Mouse (Mus musculus) spleen, adult 2 months (tissue): ENCODE measurements around the gene Sirt5.

Experiments used
- CTCF ChIP-seq: fragments of 200-500 bp; IDR thresholded peaks from 2 replicates; pipeline ENCODE4 v1.5.1; 2011; ENCODE audit warnings: mild to moderate bottlenecking, inconsistent platforms; ENCODE audit not compliant: insufficient read depth, insufficient read length, insufficient replicate concordance; ENCODE audit errors: extremely low read depth
- POLR2A ChIP-seq: fragments of 200-500 bp; IDR thresholded peaks from 2 replicates; pipeline ENCODE4 v1.6.1; 2011; ENCODE audit warnings: low read depth, low read length, inconsistent platforms

DNA sequence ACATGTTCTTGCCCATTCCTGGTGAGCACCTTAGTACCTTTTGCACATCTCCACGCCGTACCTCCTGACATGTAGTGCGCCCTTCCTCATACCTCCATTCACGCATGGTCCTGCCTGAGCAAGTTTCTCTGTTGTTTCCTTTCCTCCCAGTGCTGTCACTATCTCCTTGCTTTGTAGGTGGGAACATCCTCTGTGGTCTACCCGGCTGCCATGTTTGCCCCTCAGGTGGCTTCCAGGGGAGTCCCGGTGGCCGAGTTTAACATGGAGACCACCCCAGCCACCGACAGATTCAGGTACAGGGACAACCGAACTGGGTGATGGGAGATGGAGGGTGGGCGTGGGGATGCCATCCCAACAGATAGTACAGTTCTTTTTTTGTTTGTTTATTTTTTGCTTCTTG is 20.0 kb downstream of the Sirt5 start:
- TF ChIP-seq CTCF (no peak), POLR2A (no peak)
